Mouse (Mus musculus) G1E (cell line): ENCODE measurements around the gene Elavl4.

Experiments
- CTCF ChIP-seq: IDR thresholded peaks from 2 replicates; pipeline ENCODE4 v1.5.1; 2012; ENCODE audit warnings: low read depth, low read length, inconsistent platforms, mixed read lengths
- GATA1 ChIP-seq: IDR thresholded peaks from 2 replicates; pipeline ENCODE4 v1.6.1; 2012; ENCODE audit warnings: borderline replicate concordance, low read length, inconsistent platforms, mixed read lengths
- GATA2 ChIP-seq: IDR thresholded peaks from 2 replicates; pipeline ENCODE4 v1.6.1; 2012; ENCODE audit warnings: low read depth, low read length, inconsistent platforms, borderline replicate concordance
- POLR2AphosphoS5 ChIP-seq: IDR thresholded peaks from 2 replicates; pipeline ENCODE4 v1.6.1; 2012; ENCODE audit warnings: low read depth, low read length, inconsistent platforms; ENCODE audit not compliant: insufficient replicate concordance
- TAL1 ChIP-seq: conservative IDR thresholded peaks from 2 replicates; pipeline ENCODE4 v1.6.1; 2012; ENCODE audit warnings: low read depth, low read length, inconsistent platforms, mixed read lengths

DNA sequence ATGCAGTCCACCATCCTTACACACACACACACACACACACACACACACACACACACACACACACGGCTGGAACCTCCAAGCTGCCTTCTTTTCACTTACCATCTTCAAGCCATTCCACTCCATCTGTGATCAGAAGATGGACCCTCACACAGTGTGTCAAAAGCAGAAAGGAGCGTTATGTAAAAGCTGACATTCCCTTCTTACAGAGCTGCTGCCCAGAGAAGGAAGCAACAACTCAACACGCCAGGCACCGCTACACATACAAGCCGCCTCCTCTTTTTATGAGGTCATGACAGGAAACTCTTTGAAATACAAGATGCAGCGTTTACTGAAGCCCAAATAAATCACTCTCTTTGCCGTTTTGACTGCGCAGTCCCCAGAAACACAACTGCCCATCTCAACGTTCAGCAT lies 65.3 kb downstream of the Elavl4 start:
- no peak for TF ChIP-seq CTCF
- no peak for TF ChIP-seq TAL1
- no peak for TF ChIP-seq GATA1
- TF ChIP-seq POLR2AphosphoS5, result no peak
- TF ChIP-seq GATA2, result no peak
